Mouse (Mus musculus): ENCODE results near the gene Pxdn. TPM values are rescaled to one million over a fixed set of nuclear protein-coding genes. Genes with fewer than 3 reads are reported as not detected.

The Pxdn gene
- polyA plus RNA-seq, 1 experiment, result 50.5 TPM

- H3K79me2 ChIP-seq (ENCODE audit: control insufficient read depth, insufficient read depth), result no peaks in the 10 kb centered on the region
- H3ac ChIP-seq (ENCODE audit: control insufficient read depth, insufficient read length), result no peak overlapping the region
- TF ChIP-seq MAX (IDR thresholded peaks at IDR 0.05; ENCODE audit: low read depth) (no peak), CEBPB (IDR thresholded peaks at IDR 0.05; ENCODE audit: insufficient read depth, poor library complexity, severe bottlenecking) (no peak), TCF3 (IDR thresholded peaks at IDR 0.05; ENCODE audit: insufficient read length, low read depth) (no peak), MYOG (IDR thresholded peaks at IDR 0.05; ENCODE audit: control insufficient read depth in 1 of 3, insufficient read depth in 1 of 3, insufficient read length in 2 of 3, low read depth in 2 of 3) (no peak)
- H3K27me3 ChIP-seq (ENCODE audit: control insufficient read depth, insufficient read depth, insufficient read length), result no peaks in the 10 kb centered on the region
- H3K36me3 ChIP-seq (ENCODE audit: control insufficient read depth, insufficient read depth), result peaks cover 38% of the 10 kb centered on the region
- H3K4me2 ChIP-seq (ENCODE audit: low read depth), result no peak overlapping the region
- no peak overlapping the region for H3K4me3 ChIP-seq
Measured at GRCm38 (mm10) chr12:30001951-30002350, 64.5 kb downstream of the Pxdn start.

GRCm38 (mm10) chr12:30003680-30004364, 66.4 kb downstream of the Pxdn start:
- no peaks in the 10 kb centered on the region for H3K27me3 ChIP-seq (ENCODE audit: control insufficient read depth, insufficient read depth, insufficient read length)
- TF ChIP-seq POLR2AphosphoS2 (IDR thresholded peaks at IDR 0.05; ENCODE audit: insufficient read length, low read depth) (no peak), MYOD1 (IDR thresholded peaks at IDR 0.05; ENCODE audit: control insufficient read depth in 1 of 3, insufficient read length in 2 of 3, low read depth in 2 of 3) (peak in 1 of 3 experiments; percentile 25), CEBPB (IDR thresholded peaks at IDR 0.05; ENCODE audit: insufficient read depth, poor library complexity, severe bottlenecking) (0 out of 2 replicates have a peak, but pooled peaks have one; percentile 10), POLR2A (IDR thresholded peaks at IDR 0.05; ENCODE audit: insufficient read length, low read depth) (no peak), MAX (IDR thresholded peaks at IDR 0.05; ENCODE audit: low read depth) (no peak), USF1 (IDR thresholded peaks at IDR 0.05; ENCODE audit: low read depth) (peak; percentile 81), REST (IDR thresholded peaks at IDR 0.05; ENCODE audit: insufficient read depth, insufficient read length) (no peak)
- peaks cover 24% of the 10 kb centered on the region for H3K36me3 ChIP-seq (ENCODE audit: control insufficient read depth, insufficient read depth)
- no peak overlapping the region for H3ac ChIP-seq (ENCODE audit: control insufficient read depth, insufficient read length)
- no peak overlapping the region for H3K4me3 ChIP-seq
- peak overlapping the region; percentile 60 for H3K4me2 ChIP-seq (ENCODE audit: low read depth)
- no peaks in the 10 kb centered on the region for H3K79me2 ChIP-seq (ENCODE audit: control insufficient read depth, insufficient read depth)

DNA sequence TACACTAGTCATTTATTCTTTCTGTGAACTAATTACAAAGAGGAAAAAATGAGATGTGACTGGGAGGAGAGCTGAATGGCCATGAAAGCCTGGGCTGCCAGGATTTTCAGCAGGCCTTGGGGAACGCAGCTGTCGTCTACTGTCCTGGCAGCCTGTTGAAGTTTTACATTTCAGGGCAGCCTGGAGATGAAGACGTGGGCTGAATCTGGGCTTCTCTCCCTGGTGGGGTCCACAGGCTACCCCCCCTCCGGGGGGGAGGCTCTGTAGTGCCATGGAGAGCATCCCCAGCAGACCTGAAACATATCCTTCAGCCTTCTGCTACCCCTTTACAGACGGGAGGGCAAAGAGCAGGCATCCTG, 66.9 kb downstream of the Pxdn start:
- Histone ChIP-seq H3K79me2 (ENCODE audit: control insufficient read depth, insufficient read depth) (no peaks in the 10 kb centered on the region), H3K27me3 (ENCODE audit: control insufficient read depth, insufficient read depth, insufficient read length) (no peaks in the 10 kb centered on the region)

DNA sequence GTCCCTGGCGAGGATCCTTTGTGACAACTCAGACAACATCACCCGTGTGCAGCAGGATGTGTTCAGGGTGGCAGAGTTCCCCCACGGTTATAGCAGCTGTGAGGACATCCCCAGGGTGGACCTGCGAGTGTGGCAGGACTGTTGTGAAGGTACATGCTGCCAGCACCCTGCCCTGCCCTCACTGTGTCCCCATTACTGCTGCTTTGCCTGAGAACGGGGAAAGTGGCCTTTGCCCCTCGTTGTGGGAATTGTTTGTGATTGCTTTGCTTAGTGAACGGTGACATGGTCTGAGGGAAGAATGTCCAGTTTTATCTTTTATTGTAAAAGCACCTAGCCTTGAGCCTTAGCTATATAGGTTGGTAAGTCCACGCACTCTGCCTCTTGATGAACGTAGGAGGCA, 69.2 kb downstream of the Pxdn start:
- TF ChIP-seq SRF (IDR thresholded peaks at IDR 0.05; ENCODE audit: control insufficient read depth, insufficient read length, low read depth) (no peak), TCF3 (IDR thresholded peaks at IDR 0.05; ENCODE audit: insufficient read length, low read depth) (no peak), POLR2A (IDR thresholded peaks at IDR 0.05; ENCODE audit: insufficient read length, low read depth) (no peak), E2F4 (IDR thresholded peaks at IDR 0.05; ENCODE audit: insufficient read depth) (no peak), MAX (IDR thresholded peaks at IDR 0.05; ENCODE audit: low read depth) (no peak), MYOD1 (IDR thresholded peaks at IDR 0.05; ENCODE audit: control insufficient read depth in 1 of 3, insufficient read length in 2 of 3, low read depth in 2 of 3) (peak in 1 of 3 experiments; percentile 45), REST (IDR thresholded peaks at IDR 0.05; ENCODE audit: insufficient read depth, insufficient read length) (no peak), TCF12 (IDR thresholded peaks at IDR 0.05; ENCODE audit: insufficient read depth, poor library complexity, severe bottlenecking) (no peak), MYOG (IDR thresholded peaks at IDR 0.05; ENCODE audit: control insufficient read depth in 1 of 3, insufficient read depth in 1 of 3, insufficient read length in 2 of 3, low read depth in 2 of 3) (peak in 2 of 3 experiments; percentile 14 to 43), POLR2AphosphoS2 (IDR thresholded peaks at IDR 0.05; ENCODE audit: insufficient read length, low read depth) (no peak), USF1 (IDR thresholded peaks at IDR 0.05; ENCODE audit: low read depth) (no peak), CEBPB (IDR thresholded peaks at IDR 0.05; ENCODE audit: insufficient read depth, poor library complexity, severe bottlenecking) (no peak)
- H3K4me3 ChIP-seq, result no peak overlapping the region
- H3K79me2 ChIP-seq (ENCODE audit: control insufficient read depth, insufficient read depth), result no peaks in the 10 kb centered on the region
- no peak overlapping the region for H3K4me2 ChIP-seq (ENCODE audit: low read depth)
- H3K36me3 ChIP-seq (ENCODE audit: control insufficient read depth, insufficient read depth), result peaks cover 15% of the 10 kb centered on the region
- no peak overlapping the region for H3ac ChIP-seq (ENCODE audit: control insufficient read depth, insufficient read length)
- H3K27me3 ChIP-seq (ENCODE audit: control insufficient read depth, insufficient read depth, insufficient read length), result no peaks in the 10 kb centered on the region

More for the DNA sequence above, 66.9 kb downstream of the Pxdn start:
- no peak overlapping the region for H3ac ChIP-seq (ENCODE audit: control insufficient read depth, insufficient read length)
- H3K4me3 ChIP-seq, result no peak overlapping the region
- H3K36me3 ChIP-seq (ENCODE audit: control insufficient read depth, insufficient read depth), result peaks cover 24% of the 10 kb centered on the region
- peak overlapping the region; percentile 60 for H3K4me2 ChIP-seq (ENCODE audit: low read depth)
- TF ChIP-seq MYOG (IDR thresholded peaks at IDR 0.05; ENCODE audit: control insufficient read depth in 1 of 3, insufficient read depth in 1 of 3, insufficient read length in 2 of 3, low read depth in 2 of 3) (peak in 2 of 3 experiments; percentile 2 to 61), USF1 (IDR thresholded peaks at IDR 0.05; ENCODE audit: low read depth) (no peak), MYOD1 (IDR thresholded peaks at IDR 0.05; ENCODE audit: control insufficient read depth in 1 of 3, insufficient read length in 2 of 3, low read depth in 2 of 3) (peak; percentile 56 to 84 (median 74))

DNA sequence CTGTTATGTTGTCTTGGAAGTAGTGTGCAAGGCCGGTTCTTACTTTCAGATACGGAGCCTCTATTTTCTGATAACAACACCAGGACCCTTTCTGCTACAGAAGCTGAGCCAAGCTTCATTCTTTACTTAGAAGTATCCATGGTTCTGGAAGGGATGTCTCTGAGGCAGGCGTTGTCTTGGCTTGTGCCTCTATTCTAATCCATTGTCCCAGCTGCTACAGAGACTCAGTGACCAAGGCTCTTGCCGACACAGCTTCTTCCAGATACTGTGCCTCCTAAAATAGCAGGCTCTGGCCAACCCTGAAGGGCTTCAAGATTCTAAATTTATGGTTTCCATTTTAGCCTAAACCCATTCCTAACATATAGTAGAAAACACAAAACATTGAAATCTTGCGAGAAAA, 71.3 kb downstream of the Pxdn start:
- Histone ChIP-seq H3ac (ENCODE audit: control insufficient read depth, insufficient read length) (no peak overlapping the region), H3K79me2 (ENCODE audit: control insufficient read depth, insufficient read depth) (no peaks in the 10 kb centered on the region), H3K36me3 (ENCODE audit: control insufficient read depth, insufficient read depth) (peaks cover 19% of the 10 kb centered on the region), H3K27me3 (ENCODE audit: control insufficient read depth, insufficient read depth, insufficient read length) (no peaks in the 10 kb centered on the region), H3K4me3 (no peak overlapping the region), H3K4me2 (ENCODE audit: low read depth) (no peak overlapping the region)
- TF ChIP-seq USF1 (IDR thresholded peaks at IDR 0.05; ENCODE audit: low read depth) (no peak), CEBPB (IDR thresholded peaks at IDR 0.05; ENCODE audit: insufficient read depth, poor library complexity, severe bottlenecking) (no peak), MYOG (IDR thresholded peaks at IDR 0.05; ENCODE audit: control insufficient read depth in 1 of 3, insufficient read depth in 1 of 3, insufficient read length in 2 of 3, low read depth in 2 of 3) (peak in 1 of 3 experiments; percentile 9), SRF (IDR thresholded peaks at IDR 0.05; ENCODE audit: control insufficient read depth, insufficient read length, low read depth) (no peak), REST (IDR thresholded peaks at IDR 0.05; ENCODE audit: insufficient read depth, insufficient read length) (no peak), TCF3 (IDR thresholded peaks at IDR 0.05; ENCODE audit: insufficient read length, low read depth) (no peak), MYOD1 (IDR thresholded peaks at IDR 0.05; ENCODE audit: control insufficient read depth in 1 of 3, insufficient read length in 2 of 3, low read depth in 2 of 3) (peak in 1 of 3 experiments; percentile 55)

All from myocyte (in vitro differentiated cells).